Mouse (Mus musculus) bone marrow, adult 2 months (tissue): ENCODE measurements at regions not wholly inside any gene's neighbourhood (a gene's known extent, or its start where the extent isn't known, plus 50 kb on each side); places are given as distances from the start of the nearest gene placed in this dataset.

Experiments
- CTCF ChIP-seq: fragments of 200-500 bp; IDR thresholded peaks from 2 replicates; pipeline ENCODE4 v1.5.1; 2011; ENCODE audit warnings: low read length, control low read depth; ENCODE audit not compliant: control insufficient read depth, insufficient read depth
- POLR2A ChIP-seq: fragments of 200-500 bp; IDR thresholded peaks from 2 replicates; pipeline ENCODE4 v1.6.1; 2011; ENCODE audit warnings: low read depth, mild to moderate bottlenecking, control low read depth, low read length, borderline replicate concordance; ENCODE audit not compliant: control insufficient read depth

DNA sequence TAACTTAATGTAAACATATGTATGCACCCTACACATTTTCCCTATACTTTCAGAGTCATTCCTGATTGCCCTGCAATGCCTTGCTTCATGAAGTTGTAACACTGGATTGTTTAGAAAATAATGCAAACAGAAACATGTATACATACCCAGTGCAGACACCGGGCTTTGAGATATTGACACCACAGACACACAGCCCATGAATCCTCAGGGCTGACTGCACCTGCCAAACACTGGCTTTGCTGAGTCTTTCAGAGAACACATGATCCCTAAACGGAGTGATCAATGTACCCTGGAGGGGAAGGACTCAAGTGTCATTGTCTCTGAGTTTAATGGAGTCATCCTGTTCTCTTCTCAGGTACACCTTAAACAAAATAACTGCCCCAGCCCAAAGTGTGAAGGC is 519.4 kb upstream of the Mki67 start:
- TF ChIP-seq POLR2A (no peak), CTCF (no peak)
